Mouse (Mus musculus) ES-CJ7 (cell line): ENCODE results near the gene Cdk5.

Experiments used
- DNase-seq: peaks from one replicate; pipeline ENCODE4 v3.0.0; 2011; ENCODE audit warnings: low read depth, low spot score

Gene Cdk5

GRCm38 (mm10) chr5:24378700-24379099 is 44.6 kb downstream of the Cdk5 start:
- no peak for DNase-seq

- DNase-seq, result no peak
Observed at GRCm38 (mm10) chr5:24374666-24375328, 48.5 kb downstream of the Cdk5 start.

GRCm38 (mm10) chr5:24374216-24374615 is 49.1 kb downstream of the Cdk5 start:
- no peak for DNase-seq

GRCm38 (mm10) chr5:24373807-24374206 is 49.5 kb downstream of the Cdk5 start:
- no peak for DNase-seq

GRCm38 (mm10) chr5:24369767-24370166 is 53.6 kb downstream of the Cdk5 start:
- no peak for DNase-seq
